Mouse (Mus musculus): ENCODE measurements at regions not wholly inside any gene's neighbourhood (a gene's known extent, or its start where the extent isn't known, plus 50 kb on each side); places are given as distances from the start of the nearest gene placed in this dataset.

DNA sequence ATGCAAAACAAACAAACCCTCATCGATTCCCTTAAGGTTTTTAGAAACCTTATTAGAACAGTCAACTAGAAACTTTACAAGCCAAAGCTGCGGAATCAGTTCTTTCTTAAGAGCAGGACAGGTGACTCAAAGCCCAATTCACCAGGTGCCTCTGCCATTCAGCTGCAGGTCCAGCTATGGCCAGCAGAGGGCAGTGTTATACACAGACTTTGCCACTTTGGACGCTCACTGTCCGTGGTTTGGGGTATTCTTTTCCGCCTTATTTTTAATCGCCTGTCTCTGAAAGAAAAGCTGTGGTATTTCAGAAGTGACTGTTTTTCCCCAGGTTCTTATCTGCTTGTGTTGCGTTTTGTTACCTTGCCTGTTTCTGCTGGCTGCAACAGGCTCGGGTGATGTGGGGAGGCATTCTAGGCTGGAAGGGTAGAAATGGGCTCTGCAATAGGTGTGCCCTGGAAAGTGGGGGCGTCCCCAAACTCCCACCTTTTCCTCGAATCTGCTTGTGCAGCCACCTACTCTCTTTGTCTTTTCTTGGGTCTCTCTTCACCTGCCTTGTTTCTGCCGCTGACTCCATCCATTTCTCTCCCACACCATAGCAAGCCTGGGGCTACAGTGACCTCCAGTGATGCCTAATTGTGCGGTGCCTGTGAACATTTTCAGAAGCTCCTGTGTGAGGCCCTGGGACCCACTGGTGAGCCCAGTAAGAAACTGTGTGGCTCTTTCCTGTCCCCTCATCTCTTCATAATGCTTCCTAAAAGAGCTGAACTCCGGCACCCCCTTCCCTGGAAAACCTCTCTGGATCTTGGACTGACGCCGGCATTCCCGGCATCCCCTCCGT lies 142.4 kb downstream of the Mtx3 start:
- peak; percentile 81 for DNase-seq

DNA sequence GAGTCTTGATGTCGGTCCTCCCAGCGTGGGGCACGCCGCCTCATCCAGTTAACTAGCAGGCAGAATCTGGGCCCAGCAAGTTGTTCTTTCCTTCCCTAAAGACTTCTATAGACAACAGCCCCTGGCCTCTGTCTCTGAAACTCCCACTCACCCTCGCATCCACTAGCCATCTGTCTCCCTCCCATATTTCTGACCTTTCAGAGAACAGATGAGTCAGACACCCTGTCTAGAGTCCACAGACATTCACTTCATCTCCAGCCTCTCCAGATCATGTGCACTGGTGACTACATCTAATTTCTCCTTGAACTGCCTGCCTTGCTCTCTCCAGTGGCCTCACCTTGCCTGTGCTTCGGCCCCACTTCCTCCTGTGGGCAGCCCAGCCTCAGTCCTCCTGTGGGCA lies 143.1 kb downstream of the Mtx3 start:
- DNase-seq, result no peak

DNA sequence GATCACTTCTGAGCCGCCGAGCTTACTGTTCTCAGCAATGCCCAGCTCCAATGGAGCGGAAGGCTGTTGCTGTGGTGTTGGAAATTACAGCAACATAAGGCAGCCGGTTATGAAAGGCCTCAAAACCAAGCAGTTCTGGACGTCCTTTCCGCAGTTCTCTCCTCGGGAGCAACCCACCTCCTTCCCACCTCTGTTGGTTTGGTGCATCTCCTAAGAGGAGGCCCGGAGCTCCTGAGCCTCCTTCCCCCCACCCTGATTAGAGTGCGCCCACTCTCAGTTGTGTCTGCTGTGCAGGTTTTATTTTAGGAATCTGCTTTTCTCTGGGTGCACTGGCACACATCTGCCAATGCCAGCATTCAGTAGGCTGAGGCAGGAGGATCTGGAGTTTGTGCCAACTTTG lies 144.0 kb downstream of the Mtx3 start:
- DNase-seq, result no peak

GRCm38 (mm10) chr13:92990316-92991206 lies 146.0 kb downstream of the Mtx3 start:
- no peak for DNase-seq
